Mouse (Mus musculus): ENCODE measurements at regions not wholly inside any gene's neighbourhood (a gene's known extent, or its start where the extent isn't known, plus 50 kb on each side); places are given as distances from the start of the nearest gene placed in this dataset.
A peak's percentile ranks its signal among the peaks of the same experiment; 100 is the strongest.

- DNase-seq = peak; percentile 66
These were observed 856.6 kb upstream of the Pcdh17 start for GRCm38 (mm10) chr14:83586741-83587140.

All from layer of hippocampus, adult 9-11 months (tissue).